Mouse (Mus musculus) adrenal gland, adult 2 months (tissue): ENCODE measurements around the gene Gbx1. TPM values are rescaled to one million over a fixed set of nuclear protein-coding genes. Genes with fewer than 3 reads are reported as not detected.
A peak's percentile ranks its signal among the peaks of the same experiment; 100 is the strongest.
"Not testable (repeated sequence)": the region's sequence is repeated elsewhere in the genome, so short reads cannot be mapped to it uniquely, and the experiment has no call there.

Experiments
- DNase-seq: peaks from one replicate; pipeline ENCODE4 v3.0.0; 2021
- long read RNA-seq: library from polyadenylated mRNA; stranded (forward); transcript quantifications from one replicate; pipeline ENCODE4 v2.0.0, GENCODE M21; 2021
- polyA plus RNA-seq: library from polyadenylated mRNA; depleted of rRNA; stranded (reverse); fragments of >200 nt; gene quantifications from 2 replicates; pipeline ENCODE4 v1.2.3, GENCODE M21; 2012; rRNA removed
- total RNA-seq, 2 experiments: library from RNA; stranded (reverse); gene quantifications; 2 replicates each; pipeline ENCODE4 v1.2.3; 2021

The Gbx1 gene
- total RNA-seq (not detected), polyA plus RNA-seq (not detected in 2 replicates)
- long read RNA-seq, result 0 reads

DNA sequence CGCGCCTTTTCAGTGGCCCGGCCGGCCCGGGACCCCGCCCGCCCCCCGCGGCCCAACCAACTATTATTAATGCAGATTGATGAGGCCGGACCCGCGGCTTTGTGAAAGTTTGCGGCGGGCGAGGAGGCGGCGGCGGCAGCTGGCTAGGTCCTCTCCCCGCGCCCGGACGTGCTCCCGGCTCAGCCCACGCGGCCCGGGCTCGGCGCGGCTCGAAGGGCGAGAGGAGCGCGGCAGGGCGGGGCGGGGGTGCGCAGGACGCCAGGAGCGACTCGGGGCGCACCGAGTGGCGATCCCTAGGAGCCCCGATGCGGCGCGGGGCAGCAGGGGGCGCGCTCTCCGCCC lies at the start of gene Gbx1:
Gbx1 (minus strand) TSS at position 314 of the 342 bp plus-strand sequence.
- peak; percentile 51 for DNase-seq

DNA sequence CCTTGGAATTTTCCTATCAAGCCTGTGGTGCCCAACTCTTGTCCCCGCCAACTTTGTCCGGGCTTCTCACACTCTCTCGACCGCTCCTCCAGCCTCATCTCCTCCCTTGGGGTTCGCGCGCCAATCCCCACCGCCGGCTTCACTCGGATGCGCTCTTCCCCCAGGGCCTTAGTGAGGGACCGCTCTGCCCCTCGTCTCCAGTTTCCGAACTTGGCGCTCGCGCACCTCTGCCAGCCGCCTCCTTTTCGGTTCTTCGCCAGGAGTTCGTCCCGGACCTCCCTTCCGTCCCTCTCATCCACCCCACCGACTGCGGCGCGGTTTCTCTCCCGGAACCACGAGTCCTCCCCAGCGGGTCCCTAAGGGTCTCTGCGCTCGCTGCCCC lies 49.8 kb upstream of the Gbx1 start:
- no peak for DNase-seq

DNA sequence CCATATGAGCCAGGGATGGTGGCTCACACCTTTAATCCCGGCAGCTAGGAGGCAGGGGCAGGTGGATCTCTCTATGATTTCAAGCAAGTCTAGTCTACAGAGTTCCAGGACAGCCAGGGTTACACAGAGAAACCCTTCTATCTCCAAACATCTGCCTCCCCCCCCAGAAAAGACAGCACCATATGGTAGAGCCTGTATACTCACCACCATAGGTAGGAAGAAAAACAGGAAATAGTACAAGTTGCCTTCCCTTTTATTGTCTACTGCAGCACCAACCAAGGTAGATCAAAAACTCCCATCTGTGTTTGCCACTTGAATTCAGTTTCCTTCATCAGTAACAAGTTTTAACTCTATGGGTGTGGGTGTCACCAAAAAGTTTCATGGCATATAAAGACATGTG lies 48.9 kb upstream of the Gbx1 start:
- DNase-seq, result no peak

DNA sequence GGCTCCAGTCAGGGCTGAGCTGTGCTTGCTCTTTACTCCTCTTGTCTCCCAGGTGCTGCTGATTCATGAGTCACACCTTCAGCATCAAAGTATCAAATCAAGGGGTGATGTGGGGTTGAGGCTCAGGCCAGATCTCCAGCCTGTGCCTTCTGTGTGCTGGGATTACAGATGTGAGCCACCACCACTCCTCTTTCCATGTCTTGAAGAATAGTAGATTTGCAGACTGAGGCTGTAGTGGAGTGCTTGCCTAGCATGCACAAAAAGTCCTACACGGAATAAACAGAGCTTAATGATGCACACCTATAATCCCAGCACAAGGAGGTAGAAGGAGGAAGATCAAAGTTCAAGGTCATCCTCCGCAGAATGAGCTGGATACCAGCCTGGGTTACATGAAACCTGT lies 29.7 kb upstream of the Gbx1 start, which contains the start of gene 4931409K22Rik:
4931409K22Rik (minus strand) TSS at position 101 of the 400 bp plus-strand sequence.
- DNase-seq, result no peak

DNA sequence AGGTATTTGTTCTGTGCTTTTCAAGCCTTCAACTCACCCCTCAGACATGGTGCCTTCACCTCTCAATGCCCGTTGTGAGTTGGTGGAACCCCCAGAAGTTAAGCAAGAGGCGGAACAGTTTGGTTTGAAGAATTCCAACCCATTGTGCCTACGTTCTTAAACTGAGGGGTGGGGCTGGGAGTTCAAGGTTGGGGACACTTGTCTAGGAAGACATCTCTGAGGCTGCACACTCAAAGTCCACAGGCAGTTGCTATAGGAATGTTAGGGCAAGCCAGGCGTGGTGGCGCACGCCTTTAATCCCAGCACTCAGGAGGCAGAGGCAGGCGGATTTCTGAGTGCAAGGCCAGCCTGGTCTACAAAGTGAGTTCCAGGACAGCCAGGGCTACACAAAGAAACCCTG lies 28.3 kb upstream of the Gbx1 start:
- DNase-seq, result not testable (repeated sequence)

GRCm38 (mm10) chr5:24553621-24554244 lies 26.7 kb upstream of the Gbx1 start:
- DNase-seq, result no peak

DNA sequence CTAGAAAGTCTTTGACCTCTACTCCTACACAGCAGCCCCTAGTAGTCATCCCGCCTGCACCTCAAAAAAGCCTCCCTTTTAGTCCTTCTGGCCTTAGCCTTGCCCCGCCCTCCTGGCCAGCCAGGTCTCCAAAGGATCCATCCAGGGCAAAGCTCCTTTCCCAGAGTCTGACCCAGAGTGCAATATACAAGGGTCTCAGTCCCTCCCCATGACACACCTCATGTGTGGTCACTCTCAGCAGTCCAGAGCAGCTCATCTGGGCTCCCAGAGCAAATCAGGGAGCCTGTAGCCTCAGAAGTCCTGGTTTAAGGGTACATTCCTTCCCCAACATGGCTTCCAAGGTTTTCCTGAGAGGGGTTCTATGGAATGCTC lies 24.3 kb upstream of the Gbx1 start:
- no peak for DNase-seq

DNA sequence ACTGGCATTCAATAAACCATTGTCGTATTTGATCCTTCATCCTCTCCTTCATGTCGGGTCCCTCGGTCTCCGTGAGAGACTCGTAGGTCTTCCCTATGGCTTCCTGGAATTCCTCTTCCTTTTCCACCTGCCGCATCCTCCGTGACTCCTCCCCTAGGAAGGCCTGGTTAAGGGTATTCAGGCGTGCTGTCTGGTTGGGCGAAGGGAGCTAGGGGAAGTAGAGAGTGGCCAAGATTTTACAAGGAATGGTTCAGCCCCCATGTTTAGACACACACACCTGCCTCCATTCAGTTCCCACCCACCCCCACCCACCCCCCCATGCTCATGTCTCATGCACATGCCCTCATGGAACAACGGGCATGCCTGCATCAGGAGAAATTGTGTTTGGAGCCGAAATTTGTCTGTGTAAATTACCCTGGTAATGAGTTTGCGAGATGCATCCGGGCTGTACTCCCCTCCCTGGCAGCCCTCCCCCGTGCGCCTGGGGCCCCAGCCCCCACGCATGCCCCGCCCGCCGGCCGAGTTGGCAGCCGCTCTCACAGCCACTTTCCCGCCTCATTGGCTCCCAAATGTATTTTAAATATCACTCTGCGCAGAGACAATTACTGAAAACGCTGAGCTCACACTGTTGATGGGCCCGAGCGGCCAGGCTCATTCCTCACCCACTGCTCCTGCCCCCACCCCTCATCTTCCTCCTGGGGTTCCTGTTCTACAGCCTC lies 23.8 kb upstream of the Gbx1 start:
- DNase-seq, result no peak

- DNase-seq, result no peak
Observed at GRCm38 (mm10) chr5:24542643-24543042, 15.6 kb upstream of the Gbx1 start.

- DNase-seq, result no peak
Observed at GRCm38 (mm10) chr5:24541144-24541569, 14.2 kb upstream of the Gbx1 start.

GRCm38 (mm10) chr5:24540387-24541143 lies 13.6 kb upstream of the Gbx1 start, which contains the start of gene Asb10:
TSS of gene Asb10 (minus strand) at chr5:24540978.
- DNase-seq, result peak; percentile 51

GRCm38 (mm10) chr5:24539571-24540296 lies 12.7 kb upstream of the Gbx1 start:
- no peak for DNase-seq

- DNase-seq, result no peak
Observed at GRCm38 (mm10) chr5:24537618-24538017, 10.6 kb upstream of the Gbx1 start.

DNA sequence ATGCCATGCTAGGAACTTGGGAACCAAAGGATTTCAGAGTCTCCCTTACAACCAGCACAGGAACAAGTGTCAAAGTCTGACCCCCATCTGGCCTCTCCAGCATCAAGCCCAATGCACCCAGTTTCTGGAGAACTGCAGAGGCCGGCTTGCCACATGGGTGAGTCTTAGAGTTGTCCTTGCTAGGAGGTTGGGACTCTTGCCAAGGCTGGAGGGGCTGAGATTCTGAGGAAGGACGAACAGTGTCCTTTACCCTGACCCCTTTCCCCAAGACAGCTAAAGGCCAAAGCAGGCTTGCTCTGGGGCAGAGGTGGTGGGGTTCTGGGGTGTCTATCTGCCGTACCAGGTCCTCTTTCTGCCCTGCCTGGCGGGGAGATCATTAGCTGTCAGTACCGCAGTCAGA lies 9.5 kb upstream of the Gbx1 start:
- peak; percentile 66 for DNase-seq

DNA sequence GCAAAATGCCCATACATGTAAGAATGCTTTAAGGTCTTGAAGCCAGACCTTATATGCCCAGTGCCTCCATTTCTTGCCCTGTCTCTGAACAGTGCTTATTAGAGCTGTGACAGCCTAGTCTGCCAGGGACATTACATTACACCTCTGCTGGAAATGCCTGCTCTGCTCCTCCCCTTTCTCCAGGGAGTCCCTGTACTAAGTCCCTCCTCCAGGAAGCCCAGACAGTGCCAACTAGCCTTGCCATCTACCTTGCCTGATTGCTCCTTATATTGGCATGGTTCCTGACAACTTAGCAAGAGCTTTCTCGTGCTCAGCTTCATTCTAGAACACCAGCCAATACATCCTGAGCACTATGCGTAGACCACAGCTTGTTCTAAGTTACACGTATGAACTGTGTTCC lies 8.7 kb upstream of the Gbx1 start:
- no peak for DNase-seq

- DNase-seq, result no peak
Observed at GRCm38 (mm10) chr5:24534292-24534691, 7.3 kb upstream of the Gbx1 start.

GRCm38 (mm10) chr5:24533391-24533790 lies 6.4 kb upstream of the Gbx1 start:
- DNase-seq, result no peak

- DNase-seq, result peak; percentile 91
Observed at GRCm38 (mm10) chr5:24530042-24530689, 3.2 kb upstream of the Gbx1 start.

DNA sequence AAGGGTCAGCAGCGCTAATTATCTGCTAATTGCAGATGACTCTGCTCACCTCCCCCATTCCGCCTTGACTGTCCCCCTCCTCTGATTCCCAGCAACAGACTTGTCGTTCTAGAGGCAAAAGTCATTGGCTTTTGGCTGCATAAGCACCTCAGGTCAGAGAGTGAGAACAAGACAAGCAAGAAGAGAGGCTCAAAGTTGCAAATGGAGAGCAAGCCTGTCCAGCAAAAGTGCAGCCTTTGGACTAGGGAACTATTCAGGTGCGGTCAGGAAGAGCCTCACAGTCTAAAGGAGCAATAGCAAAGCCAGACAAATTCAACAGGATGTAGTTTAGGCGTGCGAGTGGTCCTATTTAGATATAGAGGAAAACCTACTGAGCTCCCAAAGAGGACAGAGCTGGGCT lies 778 bp upstream of the Gbx1 start:
- DNase-seq, result no peak

GRCm38 (mm10) chr5:24526190-24526888 lies 663 bp downstream of the Gbx1 start:
- no peak for DNase-seq
